Mouse (Mus musculus) hindlimb bud, embryonic 11.5 days (tissue): Measurements from ENCODE around the gene Gm7971.
"Not testable (repeated sequence)": the region's sequence is repeated elsewhere in the genome, so short reads cannot be mapped to it uniquely, and the experiment has no call there.

Experiments used
- DNase-seq: peaks from one replicate; pipeline ENCODE4 v3.0.0-alpha.2; 2012; ENCODE audit warnings: low read depth, low spot score; ENCODE audit errors: extremely low spot score

Gm7971 gene

GRCm38 (mm10) chr5:95594775-95595174 lies at the start of gene Gm7971:
Gene Gm7971 (minus strand): TSS chr5:95594875.
- not testable (repeated sequence) for DNase-seq
